Mouse (Mus musculus): ENCODE data around the gene Emc1. TPM values are rescaled to one million over a fixed set of nuclear protein-coding genes. Genes with fewer than 3 reads are reported as not detected.
A peak's percentile ranks its signal among the peaks of the same experiment; 100 is the strongest.

The Emc1 gene
- polyA plus RNA-seq, 1 experiment from 2014 or later: 50.8 TPM

DNA sequence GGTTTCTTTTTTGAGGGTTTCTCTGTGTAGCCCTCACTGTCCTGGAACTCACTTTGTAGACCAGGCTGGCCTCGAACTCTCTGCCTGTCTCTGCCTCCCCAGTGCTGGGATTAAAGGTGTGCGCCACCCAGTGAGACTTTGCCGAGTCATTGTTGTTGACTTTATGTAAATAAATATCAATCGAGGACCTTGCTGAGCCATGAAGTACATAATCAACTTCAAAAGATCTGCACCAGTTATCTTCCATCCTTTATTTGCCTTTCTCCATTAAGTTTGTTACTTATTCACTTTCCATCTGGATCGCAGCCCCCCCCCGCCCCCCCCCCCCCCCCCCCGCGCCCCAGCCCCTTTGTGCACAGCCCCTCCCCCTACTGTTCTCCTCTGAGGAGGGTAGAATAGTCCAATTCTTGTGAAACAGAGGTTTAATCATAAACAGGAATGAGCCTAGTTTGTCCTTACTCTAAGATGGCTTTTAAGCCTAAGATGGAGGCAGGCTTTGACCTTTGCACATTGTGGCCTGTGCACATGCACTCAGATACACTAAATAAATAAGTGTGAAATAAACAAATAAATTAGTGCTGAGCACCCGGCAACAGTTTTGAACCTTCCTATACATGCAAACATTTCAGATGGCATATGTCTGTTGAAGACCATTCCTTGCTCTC lies 17.6 kb upstream of the Emc1 start:
- no peak overlapping the region for H3K4me3 ChIP-seq
- H3K27ac ChIP-seq: no peak overlapping the region
- H3K4me1 ChIP-seq: no peaks in the 10 kb centered on the region
- no peak for ATAC-seq (replicated peaks)
- no peak overlapping the region for H3K9ac ChIP-seq
- H3K9me3 ChIP-seq: no peaks in the 10 kb centered on the region
- H3K4me2 ChIP-seq: no peak overlapping the region
- 69% methylated on average over 7 of the region's 9 CpGs for WGBS
- peaks cover 18% of the 10 kb centered on the region for H3K27me3 ChIP-seq (replicated peaks)
- no peaks in the 10 kb centered on the region for H3K36me3 ChIP-seq (replicated peaks)

DNA sequence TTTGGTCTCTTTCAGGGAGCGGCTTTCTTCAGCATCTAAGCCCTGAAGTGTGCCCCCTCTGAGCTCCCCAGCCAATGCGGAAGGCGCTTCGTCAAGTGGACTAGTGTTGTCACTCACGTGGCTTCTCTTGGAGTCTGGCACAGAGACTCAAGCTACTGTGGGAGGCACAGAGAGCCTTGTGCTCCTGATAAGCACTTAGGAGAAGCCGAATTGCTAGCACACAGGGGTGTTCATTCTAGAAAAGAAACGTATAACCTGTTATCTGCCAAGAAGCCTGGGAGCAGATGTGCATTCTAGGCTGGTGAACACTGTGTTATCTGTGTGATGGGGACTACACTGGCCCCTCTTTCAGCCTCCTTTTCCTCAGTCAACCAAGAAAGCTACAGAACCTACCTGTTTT lies 16.9 kb upstream of the Emc1 start:
- 70% methylated on average over 7 of the region's 7 CpGs for WGBS
- ATAC-seq (replicated peaks): no peak
- H3K27me3 ChIP-seq (replicated peaks): peaks cover 18% of the 10 kb centered on the region
- no peak overlapping the region for H3K4me3 ChIP-seq
- no peak overlapping the region for H3K4me2 ChIP-seq
- no peaks in the 10 kb centered on the region for H3K36me3 ChIP-seq (replicated peaks)
- H3K27ac ChIP-seq: no peak overlapping the region
- H3K9me3 ChIP-seq: no peaks in the 10 kb centered on the region
- no peaks in the 10 kb centered on the region for H3K4me1 ChIP-seq
- no peak overlapping the region for H3K9ac ChIP-seq

DNA sequence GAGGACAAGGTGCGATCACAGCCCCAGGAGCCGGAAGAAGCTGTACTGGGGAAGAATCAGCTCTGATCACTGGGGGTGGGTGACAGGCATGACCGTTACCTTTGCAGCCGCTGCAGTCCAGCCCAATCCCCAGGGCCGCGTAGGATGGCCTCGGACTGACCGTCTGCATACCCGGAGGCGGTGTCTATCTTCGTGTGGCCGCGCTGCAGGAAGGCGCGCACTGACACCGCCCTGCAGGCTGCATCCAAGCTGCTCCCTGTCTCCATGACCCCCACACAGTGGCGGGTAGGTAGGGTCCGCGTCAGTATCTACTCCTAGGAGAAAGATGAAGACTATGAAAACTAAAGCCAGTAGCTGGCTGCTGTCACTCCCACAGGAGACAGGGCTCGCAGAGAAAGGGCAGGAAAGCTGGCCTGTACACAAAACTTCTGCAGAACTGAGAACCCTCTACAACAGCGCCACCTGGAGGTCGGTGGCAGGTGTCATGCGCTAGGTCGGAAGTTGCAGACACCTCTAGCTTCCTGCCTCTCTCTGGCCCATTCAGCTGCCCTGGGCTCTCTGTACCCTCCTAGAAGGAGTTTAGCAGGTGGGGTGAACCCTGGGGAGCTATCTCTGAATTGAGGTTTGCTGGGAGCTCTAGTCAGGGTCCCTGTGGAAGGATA lies 15.4 kb upstream of the Emc1 start:
- H3K4me2 ChIP-seq: peak overlapping the region; percentile 29
- WGBS: 27% methylated on average over 24 of the region's 24 CpGs
- no peak overlapping the region for H3K4me3 ChIP-seq
- no peaks in the 10 kb centered on the region for H3K36me3 ChIP-seq (replicated peaks)
- H3K27me3 ChIP-seq (replicated peaks): peaks cover 18% of the 10 kb centered on the region
- no peak for ATAC-seq (replicated peaks)
- H3K27ac ChIP-seq: no peak overlapping the region
- no peak overlapping the region for H3K9ac ChIP-seq
- no peaks in the 10 kb centered on the region for H3K9me3 ChIP-seq
- H3K4me1 ChIP-seq: no peaks in the 10 kb centered on the region

DNA sequence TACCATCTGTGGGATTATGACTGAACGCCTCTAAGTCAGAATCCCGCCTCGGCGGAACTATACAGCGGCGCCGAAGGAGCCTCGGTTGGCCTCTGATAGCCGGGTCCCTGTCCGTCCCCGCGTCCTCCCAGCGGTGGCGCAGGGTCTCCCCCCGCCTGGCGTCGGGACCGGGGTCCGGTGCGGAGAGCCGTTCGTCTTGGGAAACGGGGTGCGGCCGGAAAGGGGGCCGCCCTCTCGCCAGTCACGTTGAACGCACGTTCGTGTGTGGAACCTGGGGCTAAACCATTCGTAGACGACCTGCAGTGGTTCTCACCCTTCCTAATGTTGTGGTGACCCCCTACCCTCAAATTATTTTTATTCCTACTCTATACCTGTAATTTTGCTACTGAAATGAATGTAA lies 14.2 kb upstream of the Emc1 start:
- Histone ChIP-seq H3K4me2 (no peak overlapping the region), H3K36me3 (replicated peaks) (no peaks in the 10 kb centered on the region), H3K4me3 (no peak overlapping the region), H3K9ac (no peak overlapping the region), H3K4me1 (no peaks in the 10 kb centered on the region), H3K27me3 (replicated peaks) (peaks cover 15% of the 10 kb centered on the region), H3K27ac (no peak overlapping the region), H3K9me3 (no peaks in the 10 kb centered on the region)
- WGBS: 58% methylated on average over 33 of the region's 33 CpGs
- no peak for ATAC-seq (replicated peaks)

DNA sequence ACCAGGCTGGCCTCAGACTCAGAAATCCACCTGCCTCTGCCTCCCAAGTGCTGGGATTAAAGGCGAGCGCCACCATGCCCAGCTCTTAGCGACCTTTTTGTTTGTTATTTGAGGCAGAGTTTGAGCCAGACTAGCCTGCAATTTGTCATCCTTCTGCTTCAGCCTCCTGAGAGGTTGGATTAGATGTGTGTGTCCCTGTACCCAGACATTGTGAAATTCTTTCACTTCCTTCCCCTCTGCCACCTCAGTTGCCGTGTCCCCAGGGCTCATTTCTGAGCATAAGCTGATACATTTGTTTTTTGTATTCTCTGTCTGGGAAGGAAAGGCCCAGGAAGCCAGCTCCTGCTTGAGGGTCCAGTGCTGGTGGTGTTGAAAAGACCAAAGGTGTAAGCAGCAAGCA lies 11.6 kb upstream of the Emc1 start:
- Histone ChIP-seq H3K9ac (no peak overlapping the region), H3K4me1 (no peaks in the 10 kb centered on the region), H3K4me3 (no peak overlapping the region), H3K27ac (no peak overlapping the region), H3K27me3 (replicated peaks) (peaks cover 15% of the 10 kb centered on the region), H3K9me3 (no peaks in the 10 kb centered on the region), H3K36me3 (replicated peaks) (no peaks in the 10 kb centered on the region), H3K4me2 (no peak overlapping the region)
- 81% methylated on average over 4 of the region's 4 CpGs for WGBS
- no peak for ATAC-seq (replicated peaks)

DNA sequence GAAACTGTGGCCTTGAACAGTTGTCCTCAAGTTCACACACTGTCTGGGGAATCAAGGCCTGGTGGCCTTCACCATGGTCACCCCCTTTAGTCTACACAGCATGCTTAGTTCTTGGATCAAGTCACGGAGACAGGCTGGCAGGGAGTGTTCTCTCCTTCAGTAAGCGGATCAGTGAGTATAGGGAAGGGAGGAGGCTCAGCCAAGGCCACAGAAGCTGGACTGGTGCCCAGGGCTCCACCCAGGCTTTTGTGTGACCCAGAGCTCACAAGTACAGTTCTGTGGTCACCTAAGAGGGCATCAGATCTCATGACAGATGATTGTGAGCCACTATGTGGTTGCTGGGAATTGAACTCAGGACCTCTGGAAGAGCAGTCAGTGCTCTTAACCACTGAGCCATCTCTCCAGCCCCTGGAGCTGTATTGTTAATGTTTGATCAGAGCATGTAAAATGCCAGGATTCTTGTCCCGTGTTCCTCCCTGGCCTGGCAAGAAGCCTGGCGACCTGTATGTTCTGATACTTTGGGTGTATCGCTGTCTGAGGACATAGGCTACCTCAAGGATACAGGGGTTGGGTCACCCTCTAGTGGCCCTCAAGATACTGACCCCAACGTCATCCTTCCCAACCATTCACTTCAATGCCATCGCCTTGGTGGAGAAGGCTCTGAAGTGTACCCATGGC lies 10.7 kb upstream of the Emc1 start:
- no peak for ATAC-seq (replicated peaks)
- H3K9ac ChIP-seq: no peak overlapping the region
- no peak overlapping the region for H3K27ac ChIP-seq
- peaks cover 15% of the 10 kb centered on the region for H3K27me3 ChIP-seq (replicated peaks)
- 81% methylated on average over 7 of the region's 7 CpGs for WGBS
- H3K4me2 ChIP-seq: no peak overlapping the region
- H3K9me3 ChIP-seq: no peaks in the 10 kb centered on the region
- 0 out of 2 replicates have a peak, but pooled peaks cover under 1% of the 10 kb centered on the region for H3K36me3 ChIP-seq (replicated peaks)
- no peaks in the 10 kb centered on the region for H3K4me1 ChIP-seq
- H3K4me3 ChIP-seq: no peak overlapping the region

DNA sequence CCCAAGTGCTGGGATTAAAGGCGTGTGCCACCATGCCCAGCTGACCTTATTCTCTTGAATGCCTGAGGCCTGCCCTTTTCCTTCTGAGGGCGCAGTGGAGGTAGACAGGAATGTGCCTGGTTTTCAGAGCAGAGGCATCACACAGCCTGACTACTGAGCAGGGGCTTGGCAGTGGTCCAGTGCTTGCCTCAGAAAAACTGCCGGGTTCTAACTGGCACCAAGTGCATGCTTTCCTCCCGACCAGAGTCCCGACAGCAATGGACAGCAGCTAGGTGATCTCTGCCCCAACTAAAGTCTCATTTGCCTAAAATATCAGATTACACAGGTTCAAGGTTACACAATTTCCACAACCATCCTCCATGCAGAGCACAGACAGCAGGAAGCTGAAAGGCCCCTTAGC lies 8.7 kb upstream of the Emc1 start:
- WGBS: 71% methylated on average over 5 of the region's 5 CpGs
- no peak overlapping the region for H3K4me2 ChIP-seq
- H3K27me3 ChIP-seq (replicated peaks): no peaks in the 10 kb centered on the region
- peaks cover 16% of the 10 kb centered on the region for H3K36me3 ChIP-seq (replicated peaks)
- no peak overlapping the region for H3K4me3 ChIP-seq
- no peak overlapping the region for H3K9ac ChIP-seq
- no peak overlapping the region for H3K27ac ChIP-seq
- H3K9me3 ChIP-seq: no peaks in the 10 kb centered on the region
- H3K4me1 ChIP-seq: no peaks in the 10 kb centered on the region
- ATAC-seq (replicated peaks): no peak

DNA sequence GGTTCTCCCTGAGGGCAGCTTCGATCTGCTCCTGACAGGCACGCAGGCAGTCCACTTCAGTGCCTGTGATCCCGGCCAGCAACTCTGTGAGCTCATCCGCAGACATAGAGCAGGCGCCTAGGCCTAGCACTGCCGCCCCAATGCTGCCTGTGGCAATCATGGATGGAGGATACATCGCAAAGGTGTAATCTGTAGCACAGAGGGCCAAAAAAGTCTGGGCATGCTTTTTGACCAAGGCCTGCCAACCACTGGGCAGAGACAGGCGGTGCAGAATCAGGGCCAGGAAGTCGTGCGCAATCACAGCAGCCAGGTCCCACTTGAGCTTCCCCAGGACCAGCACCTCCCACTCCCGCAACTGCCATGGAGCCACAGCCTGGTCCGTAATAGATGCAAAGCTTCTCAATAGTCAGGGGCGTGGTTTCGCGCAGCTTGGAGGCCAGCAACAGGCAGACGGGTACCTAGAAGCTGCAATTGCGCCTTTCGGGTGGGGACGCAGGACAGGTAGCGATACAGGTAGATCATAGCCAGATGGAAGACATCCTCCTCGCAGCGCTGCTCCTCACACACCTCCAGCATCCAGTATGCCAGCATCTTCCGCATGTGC lies 6.9 kb upstream of the Emc1 start:
- 63% methylated on average over 23 of the region's 23 CpGs for whole genome bisulfite sequencing
- no peak for ATAC-seq (replicated peaks)
- peaks cover 2% of the 10 kb centered on the region for H3K4me1 ChIP-seq
- no peak overlapping the region for H3K9ac ChIP-seq
- no peaks in the 10 kb centered on the region for H3K9me3 ChIP-seq
- no peak overlapping the region for H3K4me2 ChIP-seq
- no peak overlapping the region for H3K27ac ChIP-seq
- H3K36me3 ChIP-seq (replicated peaks): peaks cover 20% of the 10 kb centered on the region
- no peaks in the 10 kb centered on the region for H3K27me3 ChIP-seq (replicated peaks)
- H3K4me3 ChIP-seq: no peak overlapping the region

DNA sequence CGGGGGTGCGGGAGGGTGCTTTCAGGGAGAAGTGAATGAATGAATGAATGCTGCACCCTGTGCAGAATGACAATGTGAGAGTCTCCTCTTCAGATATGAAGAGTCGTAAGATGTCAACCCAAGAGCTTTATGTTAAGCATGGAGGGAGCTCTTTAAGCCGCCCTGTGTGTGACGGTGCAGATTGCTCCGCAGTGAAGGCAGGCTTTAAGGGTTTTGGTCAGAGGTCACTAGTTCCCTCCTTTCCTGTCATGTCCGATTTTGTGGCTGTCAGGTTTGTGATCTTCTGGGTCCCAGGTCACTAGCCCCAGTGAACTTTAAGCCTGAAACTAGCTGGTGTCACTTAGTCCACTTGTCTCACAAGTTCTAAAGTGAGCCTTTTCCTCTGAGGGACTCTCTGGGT lies 445 bp downstream of the Emc1 start:
- Histone ChIP-seq H3K27ac (peak overlapping the region; percentile 91), H3K36me3 (replicated peaks) (peaks cover 21% of the 10 kb centered on the region), H3K9me3 (no peaks in the 10 kb centered on the region), H3K27me3 (replicated peaks) (no peaks in the 10 kb centered on the region), H3K4me3 (peak overlapping the region; percentile 63), H3K4me2 (peak overlapping the region; percentile 89), H3K4me1 (peaks cover 25% of the 10 kb centered on the region), H3K9ac (peak overlapping the region; percentile 63)
- 0% methylated on average over 7 of the region's 7 CpGs for WGBS
- peak; percentile 53 for ATAC-seq (replicated peaks)

DNA sequence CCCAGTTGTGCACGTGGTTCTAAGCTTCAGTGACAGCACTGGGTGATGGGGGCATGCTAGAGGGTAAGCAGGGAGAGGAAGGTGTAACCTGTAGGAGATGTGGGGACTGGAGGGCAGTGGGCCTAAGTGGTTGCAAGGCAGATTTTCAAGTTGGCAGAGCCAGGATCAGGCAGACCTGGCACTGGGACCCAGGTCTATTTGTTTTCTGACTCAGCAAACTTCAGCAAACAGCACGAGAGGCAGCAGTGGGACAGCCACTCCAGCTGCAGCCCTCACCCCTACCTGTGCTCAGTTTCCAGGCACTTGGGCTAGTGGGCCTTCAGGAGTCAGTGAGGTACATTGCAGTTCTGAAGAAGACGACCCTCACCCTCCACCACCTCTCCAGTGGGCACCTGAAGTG lies 4.8 kb downstream of the Emc1 start:
- Histone ChIP-seq H3K9me3 (no peaks in the 10 kb centered on the region), H3K4me2 (no peak overlapping the region), H3K27me3 (replicated peaks) (no peaks in the 10 kb centered on the region), H3K27ac (no peak overlapping the region), H3K36me3 (replicated peaks) (peaks cover 50% of the 10 kb centered on the region), H3K4me3 (no peak overlapping the region), H3K4me1 (peaks cover 10% of the 10 kb centered on the region), H3K9ac (no peak overlapping the region)
- ATAC-seq (replicated peaks): no peak
- 89% methylated on average over 3 of the region's 3 CpGs for WGBS

DNA sequence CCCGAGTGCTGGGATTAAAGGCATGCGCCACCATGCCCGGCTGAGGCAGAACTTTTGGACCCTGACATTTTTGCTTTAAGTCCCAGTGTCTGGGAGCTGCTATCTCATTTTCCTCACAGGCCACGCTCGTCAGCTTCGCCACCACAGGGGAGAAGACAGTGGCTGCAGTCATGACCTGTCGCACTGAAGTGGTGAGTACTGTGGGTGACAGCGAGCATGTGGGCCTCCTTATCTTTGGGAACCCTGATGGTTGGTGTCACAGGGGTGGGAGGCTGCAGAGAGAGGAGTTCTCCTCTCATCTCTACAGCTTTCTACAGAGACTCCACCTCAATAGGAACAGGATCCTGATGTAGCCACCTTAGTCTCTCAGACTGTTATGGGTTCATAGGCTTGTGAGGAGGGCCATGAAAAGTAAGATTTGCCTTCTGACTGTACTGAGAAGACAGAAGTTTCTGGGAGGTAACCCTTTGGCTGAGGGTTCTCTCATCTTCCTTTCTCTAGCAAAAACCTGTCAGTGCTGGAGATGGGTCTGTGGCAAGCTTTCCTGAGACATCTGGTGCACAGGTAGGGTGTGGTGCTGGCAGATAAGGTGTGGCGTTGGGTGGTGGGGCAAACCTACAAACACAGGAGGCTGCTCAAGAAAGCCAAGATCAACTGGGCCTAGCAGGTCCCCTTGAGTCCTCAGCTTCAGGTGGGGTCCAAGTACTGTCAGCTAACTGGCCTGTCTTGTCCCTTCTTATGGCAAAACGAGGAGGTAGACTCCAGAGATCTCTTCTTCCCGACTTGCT lies 8.6 kb downstream of the Emc1 start:
- no peak overlapping the region for H3K27ac ChIP-seq
- 93% methylated on average over 11 of the region's 11 CpGs for WGBS
- H3K36me3 ChIP-seq (replicated peaks): peaks cover 82% of the 10 kb centered on the region

DNA sequence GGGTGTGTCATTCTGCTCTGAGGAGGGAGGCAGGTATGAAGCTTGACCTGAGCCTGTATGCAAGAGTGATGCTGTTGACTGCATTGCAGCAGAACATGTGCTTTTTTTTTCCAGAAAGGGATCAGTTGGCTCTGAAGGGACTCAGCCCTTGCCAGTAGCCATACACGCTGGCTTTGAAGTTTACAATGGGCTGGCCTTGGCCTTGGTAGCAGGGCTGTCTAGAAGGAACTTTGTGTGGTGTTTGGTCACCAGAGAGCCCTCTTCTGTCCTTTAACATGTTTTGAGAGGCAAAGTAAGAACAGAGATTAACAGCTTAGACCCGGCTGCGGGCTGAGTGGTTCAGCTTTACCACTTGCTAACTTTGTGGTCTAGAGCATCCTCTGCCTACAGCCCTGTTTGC lies 14.9 kb downstream of the Emc1 start:
- H3K27me3 ChIP-seq (replicated peaks): no peaks in the 10 kb centered on the region
- H3K4me1 ChIP-seq: no peaks in the 10 kb centered on the region
- peaks cover 80% of the 10 kb centered on the region for H3K36me3 ChIP-seq (replicated peaks)
- no peak overlapping the region for H3K27ac ChIP-seq
- ATAC-seq (replicated peaks): no peak
- no peak overlapping the region for H3K9ac ChIP-seq
- H3K4me3 ChIP-seq: no peak overlapping the region
- 98% methylated on average over 3 of the region's 3 CpGs for WGBS
- no peaks in the 10 kb centered on the region for H3K9me3 ChIP-seq
- no peak overlapping the region for H3K4me2 ChIP-seq

More for the DNA sequence above, 8.6 kb downstream of the Emc1 start:
- H3K4me2 ChIP-seq: no peak overlapping the region
- H3K4me3 ChIP-seq: no peak overlapping the region
- H3K27me3 ChIP-seq (replicated peaks): no peaks in the 10 kb centered on the region
- ATAC-seq (replicated peaks): no peak
- H3K9ac ChIP-seq: no peak overlapping the region
- no peaks in the 10 kb centered on the region for H3K4me1 ChIP-seq
- H3K9me3 ChIP-seq: no peaks in the 10 kb centered on the region

Data from midbrain, embryonic 15.5 days (tissue).